Mouse (Mus musculus) erythroblast, embryonic 14.5 days (primary cell): ENCODE results near the gene Nop2. TPM values are rescaled to one million over a fixed set of nuclear protein-coding genes. Genes with fewer than 3 reads are reported as not detected.

Source experiments
- H3K27me3 ChIP-seq: 2 replicates; pipeline ENCODE4 v1.6.1; 2012; ENCODE audit warnings: inconsistent platforms; ENCODE audit not compliant: control insufficient read depth
- H3K36me3 ChIP-seq: 2 replicates; pipeline ENCODE4 v1.6.1; 2012; ENCODE audit warnings: mild to moderate bottlenecking, inconsistent platforms; ENCODE audit not compliant: control insufficient read depth
- H3K4me1 ChIP-seq: 2 replicates; pipeline ENCODE4 v1.6.1; 2012; ENCODE audit warnings: inconsistent platforms; ENCODE audit not compliant: control insufficient read depth
- H3K4me3 ChIP-seq: replicated peaks from 2 replicates; pipeline ENCODE3; 2012; ENCODE audit warnings: moderate library complexity, mild to moderate bottlenecking, inconsistent platforms
- H3K9me3 ChIP-seq: 2 replicates; pipeline ENCODE4 v1.6.1; 2012; ENCODE audit warnings: low read length, inconsistent platforms, mixed read lengths; ENCODE audit not compliant: control insufficient read depth
- GATA1 ChIP-seq: IDR thresholded peaks from 2 replicates; pipeline ENCODE4 v1.6.1; 2012; ENCODE audit warnings: low read length, inconsistent platforms, mixed read lengths
- TAL1 ChIP-seq: IDR thresholded peaks from 3 replicates; pipeline ENCODE4 v1.6.1; 2012; ENCODE audit warnings: low read length, inconsistent platforms, mixed read lengths
- polyA plus RNA-seq: library from polyadenylated mRNA; stranded (reverse); fragments of >175 nt; gene quantifications from 2 replicates; pipeline ENCODE4 v1.2.3, GENCODE M21; 2012

The Nop2 gene
- 0.78 and 1.8 TPM in 2 replicates for polyA plus RNA-seq

- peaks cover 70% of the 10 kb centered on the region for H3K36me3 ChIP-seq
- no peaks in the 10 kb centered on the region for H3K9me3 ChIP-seq
- H3K4me1 ChIP-seq, result peaks cover 29% of the 10 kb centered on the region
- H3K27me3 ChIP-seq, result no peaks in the 10 kb centered on the region
- H3K4me3 ChIP-seq, result peak within 1 kb of the TSS; percentile 69
- TF ChIP-seq TAL1 (no peak), GATA1 (no peak)
Measured at GRCm38 (mm10) chr6:125131302-125132156, at the start of gene Nop2. TSS of gene Nop2 (plus strand) at chr6:125131909.

- Histone ChIP-seq H3K4me1 (peaks cover 19% of the 10 kb centered on the region), H3K9me3 (no peaks in the 10 kb centered on the region), H3K27me3 (peaks cover 4% of the 10 kb centered on the region; the same call in 1 of the 2 replicates), H3K36me3 (0 out of 2 replicates have a peak, but pooled peaks cover 3% of the 10 kb centered on the region), H3K4me3 (no peak overlapping the region)
- no peak for TF ChIP-seq GATA1
- TF ChIP-seq TAL1, result no peak
Measured at GRCm38 (mm10) chr6:125082801-125083386, 48.8 kb upstream of the Nop2 start.

- Histone ChIP-seq H3K9me3 (no peaks in the 10 kb centered on the region), H3K36me3 (0 out of 2 replicates have a peak, but pooled peaks cover 3% of the 10 kb centered on the region), H3K4me3 (no peak overlapping the region), H3K4me1 (peaks cover 34% of the 10 kb centered on the region), H3K27me3 (peaks cover 4% of the 10 kb centered on the region; the same call in 1 of the 2 replicates)
- TF ChIP-seq TAL1 (no peak), GATA1 (no peak)
Measured at GRCm38 (mm10) chr6:125084424-125084823, 47.3 kb upstream of the Nop2 start.

- TF ChIP-seq TAL1 (no peak), GATA1 (no peak)
- H3K4me3 ChIP-seq, result no peak overlapping the region
- H3K27me3 ChIP-seq, result no peaks in the 10 kb centered on the region
- no peaks in the 10 kb centered on the region for H3K9me3 ChIP-seq
- H3K36me3 ChIP-seq, result no peaks in the 10 kb centered on the region
- H3K4me1 ChIP-seq, result peaks cover 41% of the 10 kb centered on the region
Measured at GRCm38 (mm10) chr6:125087937-125088336, 43.8 kb upstream of the Nop2 start.

- H3K4me1 ChIP-seq, result peaks cover 45% of the 10 kb centered on the region
Measured at GRCm38 (mm10) chr6:125088561-125089321, 43.0 kb upstream of the Nop2 start.

GRCm38 (mm10) chr6:125089521-125090321 lies 42.0 kb upstream of the Nop2 start:
- TF ChIP-seq GATA1, result no peak
- TF ChIP-seq TAL1, result no peak
- H3K27me3 ChIP-seq, result no peaks in the 10 kb centered on the region
- H3K4me1 ChIP-seq, result peaks cover 47% of the 10 kb centered on the region
- H3K36me3 ChIP-seq, result no peaks in the 10 kb centered on the region
- no peaks in the 10 kb centered on the region for H3K9me3 ChIP-seq
- peak overlapping the region; percentile 55 for H3K4me3 ChIP-seq

More at GRCm38 (mm10) chr6:125088561-125089321, 43.0 kb upstream of the Nop2 start:
- peak overlapping the region; percentile 55 for H3K4me3 ChIP-seq
- TF ChIP-seq GATA1 (no peak), TAL1 (no peak)
- no peaks in the 10 kb centered on the region for H3K9me3 ChIP-seq
- H3K36me3 ChIP-seq, result no peaks in the 10 kb centered on the region
- no peaks in the 10 kb centered on the region for H3K27me3 ChIP-seq

- Histone ChIP-seq H3K4me1 (peaks cover 55% of the 10 kb centered on the region), H3K27me3 (no peaks in the 10 kb centered on the region), H3K4me3 (peak overlapping the region; percentile 55), H3K9me3 (no peaks in the 10 kb centered on the region), H3K36me3 (no peaks in the 10 kb centered on the region)
- TF ChIP-seq GATA1, result no peak
- no peak for TF ChIP-seq TAL1
Measured at GRCm38 (mm10) chr6:125090341-125091085, 41.2 kb upstream of the Nop2 start.

- H3K9me3 ChIP-seq, result no peaks in the 10 kb centered on the region
- no peak for TF ChIP-seq GATA1
- no peak for TF ChIP-seq TAL1
- H3K36me3 ChIP-seq, result no peaks in the 10 kb centered on the region; the same call in 1 of the 2 replicates
- no peak overlapping the region for H3K4me3 ChIP-seq
- H3K27me3 ChIP-seq, result no peaks in the 10 kb centered on the region
- peaks cover 71% of the 10 kb centered on the region for H3K4me1 ChIP-seq
Measured at GRCm38 (mm10) chr6:125092372-125092771, 39.3 kb upstream of the Nop2 start.
